Mouse (Mus musculus): Measurements from ENCODE around the gene Sohlh1. TPM values are rescaled to one million over a fixed set of nuclear protein-coding genes. Genes with fewer than 3 reads are reported as not detected.

Gene Sohlh1
- polyA plus RNA-seq, 1 experiment from 2014 or later, result not detected

GRCm38 (mm10) chr2:25877250-25877735 is 30.2 kb upstream of the Sohlh1 start:
- H3K9ac ChIP-seq (ENCODE audit: low read length), result no peak overlapping the region
- no peak overlapping the region; the same call in 1 of the 2 replicates for H3K4me3 ChIP-seq (ENCODE audit: low read length)
- H3K27ac ChIP-seq (ENCODE audit: low read length), result no peak overlapping the region
- ATAC-seq (ENCODE audit: low read depth), result no peak
- peaks cover 23% of the 10 kb centered on the region for H3K27me3 ChIP-seq (ENCODE audit: control insufficient read depth, insufficient read depth, low read depth, low read length)
- no peaks in the 10 kb centered on the region; the same call in none of the 2 replicates for H3K4me1 ChIP-seq (replicated peaks; ENCODE audit: control insufficient read depth, insufficient read depth, low read length)
- 21% methylated on average over 7 of the region's 7 CpGs for WGBS
- H3K36me3 ChIP-seq (ENCODE audit: control insufficient read depth, insufficient read depth, low read length), result no peaks in the 10 kb centered on the region
- H3K4me2 ChIP-seq (ENCODE audit: low read depth, low read length), result peak overlapping the region; percentile 41
- H3K9me3 ChIP-seq (ENCODE audit: control insufficient read depth, low read length), result no peaks in the 10 kb centered on the region

GRCm38 (mm10) chr2:25866656-25867055 is 19.6 kb upstream of the Sohlh1 start:
- Histone ChIP-seq H3K4me1 (replicated peaks; ENCODE audit: control insufficient read depth, insufficient read depth, low read length) (peaks cover 5% of the 10 kb centered on the region; the same call in 1 of the 2 replicates), H3K4me3 (ENCODE audit: low read length) (no peak overlapping the region), H3K9ac (ENCODE audit: low read length) (no peak overlapping the region), H3K9me3 (ENCODE audit: control insufficient read depth, low read length) (no peaks in the 10 kb centered on the region), H3K36me3 (ENCODE audit: control insufficient read depth, insufficient read depth, low read length) (no peaks in the 10 kb centered on the region), H3K4me2 (ENCODE audit: low read depth, low read length) (no peak overlapping the region), H3K27me3 (ENCODE audit: control insufficient read depth, insufficient read depth, low read depth, low read length) (peaks cover 16% of the 10 kb centered on the region), H3K27ac (ENCODE audit: low read length) (no peak overlapping the region)
- ATAC-seq (ENCODE audit: low read depth), result no peak
- WGBS, result 39% methylated on average over 5 of the region's 5 CpGs

GRCm38 (mm10) chr2:25865412-25865811 is 18.4 kb upstream of the Sohlh1 start:
- 13% methylated on average over 4 of the region's 4 CpGs for WGBS

GRCm38 (mm10) chr2:25864230-25864629 is 17.2 kb upstream of the Sohlh1 start:
- Histone ChIP-seq H3K4me2 (ENCODE audit: low read depth, low read length) (peak overlapping the region; percentile 86), H3K9me3 (ENCODE audit: control insufficient read depth, low read length) (no peaks in the 10 kb centered on the region), H3K36me3 (ENCODE audit: control insufficient read depth, insufficient read depth, low read length) (no peaks in the 10 kb centered on the region), H3K27ac (ENCODE audit: low read length) (no peak overlapping the region), H3K9ac (ENCODE audit: low read length) (no peak overlapping the region), H3K4me1 (replicated peaks; ENCODE audit: control insufficient read depth, insufficient read depth, low read length) (peaks cover 5% of the 10 kb centered on the region; the same call in 1 of the 2 replicates), H3K27me3 (ENCODE audit: control insufficient read depth, insufficient read depth, low read depth, low read length) (peaks cover 16% of the 10 kb centered on the region), H3K4me3 (ENCODE audit: low read length) (peak overlapping the region; percentile 50)
- 5% methylated on average over 18 of the region's 18 CpGs for WGBS
- ATAC-seq (ENCODE audit: low read depth), result no peak

More at GRCm38 (mm10) chr2:25865412-25865811, 18.4 kb upstream of the Sohlh1 start:
- Histone ChIP-seq H3K4me1 (replicated peaks; ENCODE audit: control insufficient read depth, insufficient read depth, low read length) (peaks cover 5% of the 10 kb centered on the region; the same call in 1 of the 2 replicates), H3K36me3 (ENCODE audit: control insufficient read depth, insufficient read depth, low read length) (no peaks in the 10 kb centered on the region), H3K27me3 (ENCODE audit: control insufficient read depth, insufficient read depth, low read depth, low read length) (peaks cover 16% of the 10 kb centered on the region), H3K27ac (ENCODE audit: low read length) (no peak overlapping the region), H3K4me3 (ENCODE audit: low read length) (no peak overlapping the region), H3K9ac (ENCODE audit: low read length) (no peak overlapping the region), H3K4me2 (ENCODE audit: low read depth, low read length) (no peak overlapping the region), H3K9me3 (ENCODE audit: control insufficient read depth, low read length) (no peaks in the 10 kb centered on the region)
- ATAC-seq (ENCODE audit: low read depth), result no peak

GRCm38 (mm10) chr2:25863337-25864131 is 16.5 kb upstream of the Sohlh1 start, which contains the start of gene Kcnt1:
TSS of gene Kcnt1 (plus strand) at chr2:25863734.
- Histone ChIP-seq H3K9ac (ENCODE audit: low read length) (no peak within 1 kb of the TSS), H3K27ac (ENCODE audit: low read length) (no peak within 1 kb of the TSS), H3K27me3 (ENCODE audit: control insufficient read depth, insufficient read depth, low read depth, low read length) (peaks cover 16% of the 10 kb centered on the region), H3K36me3 (ENCODE audit: control insufficient read depth, insufficient read depth, low read length) (no peaks in the 10 kb centered on the region), H3K9me3 (ENCODE audit: control insufficient read depth, low read length) (no peaks in the 10 kb centered on the region), H3K4me2 (ENCODE audit: low read depth, low read length) (peak within 1 kb of the TSS; percentile 86), H3K4me1 (replicated peaks; ENCODE audit: control insufficient read depth, insufficient read depth, low read length) (peaks cover 5% of the 10 kb centered on the region; the same call in 1 of the 2 replicates), H3K4me3 (ENCODE audit: low read length) (peak within 1 kb of the TSS; percentile 50)
- no peak for ATAC-seq (ENCODE audit: low read depth)
- WGBS, result 1% methylated on average over 30 of the region's 53 CpGs

- Histone ChIP-seq H3K4me3 (ENCODE audit: low read length) (no peak overlapping the region), H3K9me3 (ENCODE audit: control insufficient read depth, low read length) (no peaks in the 10 kb centered on the region), H3K4me2 (ENCODE audit: low read depth, low read length) (peak overlapping the region; percentile 86), H3K4me1 (replicated peaks; ENCODE audit: control insufficient read depth, insufficient read depth, low read length) (peaks cover 5% of the 10 kb centered on the region; the same call in 1 of the 2 replicates), H3K27ac (ENCODE audit: low read length) (no peak overlapping the region), H3K36me3 (ENCODE audit: control insufficient read depth, insufficient read depth, low read length) (no peaks in the 10 kb centered on the region), H3K9ac (ENCODE audit: low read length) (no peak overlapping the region), H3K27me3 (ENCODE audit: control insufficient read depth, insufficient read depth, low read depth, low read length) (peaks cover 16% of the 10 kb centered on the region)
- WGBS, result 47% methylated on average over 5 of the region's 5 CpGs
- no peak for ATAC-seq (ENCODE audit: low read depth)
Measured at GRCm38 (mm10) chr2:25862696-25863270, 15.7 kb upstream of the Sohlh1 start.

GRCm38 (mm10) chr2:25862038-25862437 is 15.0 kb upstream of the Sohlh1 start:
- Histone ChIP-seq H3K4me1 (replicated peaks; ENCODE audit: control insufficient read depth, insufficient read depth, low read length) (peaks cover 5% of the 10 kb centered on the region; the same call in 1 of the 2 replicates), H3K9me3 (ENCODE audit: control insufficient read depth, low read length) (no peaks in the 10 kb centered on the region), H3K36me3 (ENCODE audit: control insufficient read depth, insufficient read depth, low read length) (no peaks in the 10 kb centered on the region), H3K27me3 (ENCODE audit: control insufficient read depth, insufficient read depth, low read depth, low read length) (peaks cover 16% of the 10 kb centered on the region), H3K9ac (ENCODE audit: low read length) (no peak overlapping the region), H3K27ac (ENCODE audit: low read length) (no peak overlapping the region), H3K4me3 (ENCODE audit: low read length) (no peak overlapping the region), H3K4me2 (ENCODE audit: low read depth, low read length) (no peak overlapping the region)
- 60% methylated on average over 2 of the region's 2 CpGs for WGBS
- ATAC-seq (ENCODE audit: low read depth), result no peak

- Histone ChIP-seq H3K4me3 (ENCODE audit: low read length) (no peak overlapping the region), H3K27me3 (ENCODE audit: control insufficient read depth, insufficient read depth, low read depth, low read length) (peaks cover 12% of the 10 kb centered on the region), H3K4me1 (replicated peaks; ENCODE audit: control insufficient read depth, insufficient read depth, low read length) (peaks cover 5% of the 10 kb centered on the region; the same call in 1 of the 2 replicates), H3K9me3 (ENCODE audit: control insufficient read depth, low read length) (no peaks in the 10 kb centered on the region), H3K9ac (ENCODE audit: low read length) (no peak overlapping the region), H3K27ac (ENCODE audit: low read length) (no peak overlapping the region), H3K4me2 (ENCODE audit: low read depth, low read length) (no peak overlapping the region), H3K36me3 (ENCODE audit: control insufficient read depth, insufficient read depth, low read length) (no peaks in the 10 kb centered on the region)
- WGBS, result 78% methylated on average over 3 of the region's 3 CpGs
- ATAC-seq (ENCODE audit: low read depth), result no peak
Measured at GRCm38 (mm10) chr2:25859891-25860290, 12.8 kb upstream of the Sohlh1 start.

- H3K36me3 ChIP-seq (ENCODE audit: control insufficient read depth, insufficient read depth, low read length), result no peaks in the 10 kb centered on the region
- WGBS, result 63% methylated on average over 5 of the region's 5 CpGs
Measured at GRCm38 (mm10) chr2:25853998-25854397, 7.0 kb upstream of the Sohlh1 start.

More at GRCm38 (mm10) chr2:25853998-25854397, 7.0 kb upstream of the Sohlh1 start:
- no peak for ATAC-seq (ENCODE audit: low read depth)
- H3K4me1 ChIP-seq (replicated peaks; ENCODE audit: control insufficient read depth, insufficient read depth, low read length), result peaks cover 6% of the 10 kb centered on the region
- H3K27ac ChIP-seq (ENCODE audit: low read length), result no peak overlapping the region
- H3K27me3 ChIP-seq (ENCODE audit: control insufficient read depth, insufficient read depth, low read depth, low read length), result no peaks in the 10 kb centered on the region
- no peak overlapping the region for H3K4me3 ChIP-seq (ENCODE audit: low read length)
- H3K9ac ChIP-seq (ENCODE audit: low read length), result no peak overlapping the region
- no peak overlapping the region for H3K4me2 ChIP-seq (ENCODE audit: low read depth, low read length)
- H3K9me3 ChIP-seq (ENCODE audit: control insufficient read depth, low read length), result no peaks in the 10 kb centered on the region

All from lung, embryonic 16.5 days (tissue).